Mouse (Mus musculus) T-cell, adult 66 days (primary cell): ENCODE data around the gene Olfr338. TPM values are rescaled to one million over a fixed set of nuclear protein-coding genes. Genes with fewer than 3 reads are reported as not detected.

ENCODE experiments used
- total RNA-seq, 2 experiments: library from RNA; stranded (reverse); gene quantifications; 3 replicates in 1 of 2; 4 replicates in 1 of 2; pipeline ENCODE4 v1.2.4; 2023

The Olfr338 gene
- total RNA-seq = not detected

DNA sequence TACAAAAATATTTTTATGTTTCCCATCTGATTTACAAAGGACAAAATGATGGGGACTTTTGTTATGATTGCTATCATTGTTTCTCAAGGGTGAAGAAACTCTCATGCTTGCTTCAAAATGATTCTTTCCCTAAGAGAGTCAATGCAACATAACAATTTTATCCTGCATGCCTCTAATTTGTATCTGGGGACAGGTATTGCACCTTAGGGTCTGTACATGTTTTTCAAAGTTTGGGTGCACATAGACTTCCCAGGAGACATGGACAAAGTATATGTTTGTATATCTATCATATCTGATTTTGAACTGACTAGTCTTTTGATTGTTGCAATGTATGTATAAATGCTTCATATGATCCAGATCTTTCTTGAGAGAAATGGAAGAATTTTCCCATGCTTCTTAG lies at the start of gene Olfr338:
Gene Olfr338, plus strand, starts transcription at position 301 of the 400 bp plus-strand sequence.

DNA sequence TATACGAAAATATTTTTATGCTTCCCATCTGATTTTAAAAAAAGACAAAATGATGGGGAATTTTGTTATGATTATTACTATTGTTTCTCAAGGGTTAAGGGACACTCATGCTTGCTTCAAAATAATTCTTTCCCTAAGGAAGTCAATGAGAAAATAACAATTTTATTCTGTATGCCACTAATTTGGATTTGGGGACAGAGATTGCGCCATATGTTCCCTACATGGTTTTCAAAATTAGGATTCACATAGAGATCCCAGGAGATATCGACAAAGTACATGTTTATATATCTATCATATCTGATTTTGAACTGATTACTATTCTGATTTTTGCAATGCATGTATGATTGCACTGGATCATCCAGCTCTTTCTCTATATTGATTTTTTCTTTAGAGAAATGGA lies 45.3 kb downstream of the Olfr338 start, which contains the start of gene Olfr339:
Gene Olfr339, plus strand, starts transcription at position 301 of the 400 bp plus-strand sequence.

Other genes starting within 250 kb of the Olfr338 start
- gene Mrrf, start 237.1 kb upstream of the Olfr338 start, total RNA-seq = 10 to 100 TPM; 14.3 to 14.9 TPM
- gene Rbm18, start 236.7 kb upstream of the Olfr338 start, total RNA-seq = 10 to 100 TPM; 42.8 to 45.6 TPM
- gene Ptgs1, start 143.1 kb upstream of the Olfr338 start, total RNA-seq = 1 to 10 TPM; 1.2 to 2.2 TPM
- gene Olfr339, start 45.4 kb downstream of the Olfr338 start, total RNA-seq = not detected
- not detected for gene Olfr340, start 79.1 kb downstream of the Olfr338 start, total RNA-seq
- not detected for gene Olfr341, start 108.9 kb downstream of the Olfr338 start, total RNA-seq
- gene Olfr342, start 151.5 kb downstream of the Olfr338 start, total RNA-seq = not detected
- not detected for gene Olfr344, start 193.1 kb downstream of the Olfr338 start, total RNA-seq